In the genomic region with DNA sequence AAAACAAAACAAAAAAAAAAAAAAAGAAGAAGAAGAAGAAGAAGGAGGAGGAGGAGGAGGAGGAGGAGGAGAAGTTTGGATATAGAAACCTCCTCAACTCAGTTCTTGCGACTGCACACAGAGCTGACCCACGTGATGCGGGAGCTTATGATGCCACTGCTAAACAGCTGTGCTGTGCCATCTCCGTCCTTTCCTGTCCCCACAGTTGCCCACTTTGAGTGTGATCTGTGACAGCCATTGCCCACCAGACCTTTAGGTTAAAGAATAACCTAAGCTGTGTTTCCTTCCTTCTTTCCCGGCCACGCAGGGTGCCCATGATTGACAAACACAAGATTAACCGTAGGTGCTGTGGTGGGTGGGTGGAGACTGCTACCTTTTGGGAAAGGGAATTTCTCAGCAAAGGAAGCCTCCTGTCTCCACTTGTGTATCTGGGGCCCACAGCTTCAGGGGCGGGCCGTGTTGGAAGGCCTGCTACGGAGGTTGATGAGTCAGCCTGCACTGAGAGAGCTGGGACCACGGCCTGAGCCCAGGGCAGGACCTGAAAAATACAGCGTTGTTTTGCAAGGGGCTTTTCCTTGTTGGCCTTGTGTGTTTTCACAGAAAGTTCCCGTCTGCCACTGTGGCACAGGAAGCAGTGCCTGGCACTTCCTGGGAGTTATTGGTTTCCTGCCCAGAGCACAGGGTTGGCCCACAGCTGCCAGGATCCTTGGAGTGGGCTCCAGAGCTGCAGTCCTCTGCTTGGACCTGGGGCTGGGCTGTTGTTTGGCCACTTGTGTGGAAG, we compare ENCODE assay signal across 8 mouse cellular contexts. TPM values are rescaled to one million over a fixed set of nuclear protein-coding genes. Genes with fewer than 3 reads are reported as not detected.
DNase-seq lines count a peak whose midpoint lies in the region; ATAC-seq and TF ChIP-seq lines count a peak whose summit lies in the region.
"Had no signal": no experiment of that assay in that cellular context is flagged by ENCODE, and none has a peak within 500 bp of the region (broad histone marks: within the 10 kb centered on the region; RNA-seq: fewer than 3 reads in every experiment).

No protein-coding gene starts in this region.

- intact Hi-C loops in left cerebral cortex, postnatal 10 days (cut with DNase I), result no loop called here

- no peak overlapping the region for H3K4me2 ChIP-seq in lung, embryonic 15.5 days
- no peak overlapping the region for H3K4me2 ChIP-seq in liver, embryonic 12.5 days
- no peak overlapping the region for H3K4me2 ChIP-seq in stomach, postnatal 0 days (replicated peaks; ENCODE audit: low read depth)

- no peak for ATAC-seq in lung, embryonic 15.5 days (ENCODE audit: borderline replicate concordance, extremely low read depth, low FRiP score, low TSS enrichment)
- ATAC-seq in liver, embryonic 12.5 days, result no peak
- peak; percentile 63 for ATAC-seq in stomach, postnatal 0 days (ENCODE audit: low FRiP score, low TSS enrichment)
- ATAC-seq: midbrain, embryonic 16.5 days had no signal

- 0 out of 2 replicates have a peak, but pooled peaks have one; percentile 61 for TF ChIP-seq POLR2A in bone marrow macrophage, adult 2 months (IDR thresholded peaks at IDR 0.05; ENCODE audit: borderline replicate concordance, low read depth, low read length)

- WGBS in lung, embryonic 15.5 days, result 56% methylated on average over 13 of the region's 13 CpGs
- WGBS in liver, embryonic 12.5 days (ENCODE audit: insufficient replicate concordance), result 19% methylated on average over 13 of the region's 13 CpGs
- WGBS in stomach, postnatal 0 days, result 40% methylated on average over 13 of the region's 13 CpGs

- H3K36me3 ChIP-seq in lung, embryonic 15.5 days, result no peaks in the 10 kb centered on the region
- peaks cover 19% of the 10 kb centered on the region; the same call in 1 of the 2 replicates for H3K36me3 ChIP-seq in liver, embryonic 12.5 days
- no peaks in the 10 kb centered on the region for H3K36me3 ChIP-seq in stomach, postnatal 0 days (ENCODE audit: control insufficient read depth, insufficient read depth, low read length)

- peak overlapping the region; percentile 26; the same call in 1 of the 2 replicates for H3K27ac ChIP-seq in lung, embryonic 15.5 days
- H3K27ac ChIP-seq in bone marrow macrophage, adult 2 months (ENCODE audit: insufficient read depth, low read depth, low read length), result peak overlapping the region; percentile 98
- peak overlapping the region; percentile 48 for H3K27ac ChIP-seq in liver, embryonic 12.5 days
- peak overlapping the region; percentile 91 for H3K27ac ChIP-seq in stomach, postnatal 0 days (replicated peaks)

- H3K27me3 ChIP-seq in lung, embryonic 15.5 days, result no peaks in the 10 kb centered on the region
- H3K27me3 ChIP-seq in liver, embryonic 12.5 days (replicated peaks), result no peaks in the 10 kb centered on the region
- H3K27me3 ChIP-seq in stomach, postnatal 0 days (ENCODE audit: control insufficient read depth, insufficient read depth, low read length), result no peaks in the 10 kb centered on the region

- no peak overlapping the region for H3K4me3 ChIP-seq in lung, embryonic 15.5 days
- H3K4me3 ChIP-seq in bone marrow macrophage, adult 2 months (ENCODE audit: insufficient read depth, low read length), result peak overlapping the region; percentile 2; the same call in 1 of the 2 replicates
- no peak overlapping the region for H3K4me3 ChIP-seq in liver, embryonic 12.5 days
- H3K4me3 ChIP-seq in stomach, postnatal 0 days (ENCODE audit: low read depth, low read length), result no peak overlapping the region

- no peak overlapping the region for H3K9ac ChIP-seq in lung, embryonic 15.5 days
- no peak overlapping the region for H3K9ac ChIP-seq in liver, embryonic 12.5 days
- H3K9ac ChIP-seq in stomach, postnatal 0 days (ENCODE audit: low read length), result no peak overlapping the region

- H3K4me1 ChIP-seq in lung, embryonic 15.5 days, result peaks cover 12% of the 10 kb centered on the region
- peaks cover 53% of the 10 kb centered on the region for H3K4me1 ChIP-seq in bone marrow macrophage, adult 2 months (ENCODE audit: control insufficient read depth, insufficient read depth, low read length)
- peaks cover 38% of the 10 kb centered on the region for H3K4me1 ChIP-seq in liver, embryonic 12.5 days
- peaks cover 3% of the 10 kb centered on the region for H3K4me1 ChIP-seq in stomach, postnatal 0 days (replicated peaks; ENCODE audit: control insufficient read depth, insufficient read depth)

- TF ChIP-seq CTCF in bone marrow macrophage, adult 2 months (IDR thresholded peaks at IDR 0.05; ENCODE audit: low read depth, low read length), result no peak
- TF ChIP-seq CTCF in stomach, postnatal 0 days (IDR thresholded peaks at IDR 0.05; ENCODE audit: low read depth), result no peak

- TF ChIP-seq EP300 in stomach, postnatal 0 days (optimal IDR thresholded peaks at IDR 0.05), result no peak

- DNase-seq in lung, postnatal 14 days, result no peak
- DNase-seq in stomach, postnatal 0 days (ENCODE audit: low spot score), result peak; percentile 65
- DNase-seq in frontal cortex, postnatal 36 days (ENCODE audit: low spot score in 2 of 2), result no peak
- no peak for DNase-seq in left cerebral cortex, postnatal 10 days (ENCODE audit: extremely low spot score in 1 of 2, low spot score in 2 of 2)

- no peaks in the 10 kb centered on the region for H3K9me3 ChIP-seq in lung, embryonic 15.5 days
- no peaks in the 10 kb centered on the region for H3K9me3 ChIP-seq in liver, embryonic 12.5 days (replicated peaks)
- no peaks in the 10 kb centered on the region for H3K9me3 ChIP-seq in stomach, postnatal 0 days (ENCODE audit: control insufficient read depth, low read length)

RNA-seq across cellular contexts. Expression of a gene that starts 19.5 kb away (rescaled TPM):
- 7.3 TPM in 2 replicates for polyA plus RNA-seq in lung, embryonic 15.5 days (2015; fragmentation: Nextera tagmentation; extraction: Ambion mirVana)
- polyA plus RNA-seq in bone marrow macrophage, adult 2 months (2012; ENCODE audit: insufficient read depth, insufficient read length, missing spikeins), result 93.3 and 100 TPM in 2 replicates
- 15.3 and 17.0 TPM in 2 replicates for polyA plus RNA-seq in liver, embryonic 12.5 days (2016; fragmentation: Nextera tagmentation; extraction: Ambion mirVana)
- 19.9 and 21.2 TPM in 2 replicates for polyA plus RNA-seq in stomach, postnatal 0 days (2015; fragmentation: Nextera tagmentation; extraction: Ambion mirVana)
- 10 to 100 TPM in 1 of 2 experiments, 1 to 10 TPM in 1; 6.7 to 10.8 TPM for total RNA-seq in left cerebral cortex, postnatal 10 days (2021)

RNA-seq across cellular contexts. Expression of a gene that starts 36.5 kb away (rescaled TPM):
- polyA plus RNA-seq in lung, embryonic 15.5 days (2015; fragmentation: Nextera tagmentation; extraction: Ambion mirVana), result 116 and 122 TPM in 2 replicates
- 74.4 and 84.8 TPM in 2 replicates for polyA plus RNA-seq in bone marrow macrophage, adult 2 months (2012; ENCODE audit: insufficient read depth, insufficient read length, missing spikeins)
- 47.5 and 51.3 TPM in 2 replicates for polyA plus RNA-seq in liver, embryonic 12.5 days (2016; fragmentation: Nextera tagmentation; extraction: Ambion mirVana)
- 80.4 and 84.4 TPM in 2 replicates for polyA plus RNA-seq in stomach, postnatal 0 days (2015; fragmentation: Nextera tagmentation; extraction: Ambion mirVana)
- 10 to 100 TPM; 31.6 to 33.5 TPM for total RNA-seq in left cerebral cortex, postnatal 10 days (2021)

Comparison
In these comparisons a context has a peak if more than half of its experiments do, and no peak if none do; other contexts are left out.
1. H3K27ac ChIP-seq: peak in every context shown above with its lines; median percentile 98 in bone marrow macrophage, adult 2 months; 91 in stomach, postnatal 0 days; 48 in liver, embryonic 12.5 days; 26 in lung, embryonic 15.5 days.